Mouse (Mus musculus): ENCODE measurements around the gene Rpusd2.

DNA sequence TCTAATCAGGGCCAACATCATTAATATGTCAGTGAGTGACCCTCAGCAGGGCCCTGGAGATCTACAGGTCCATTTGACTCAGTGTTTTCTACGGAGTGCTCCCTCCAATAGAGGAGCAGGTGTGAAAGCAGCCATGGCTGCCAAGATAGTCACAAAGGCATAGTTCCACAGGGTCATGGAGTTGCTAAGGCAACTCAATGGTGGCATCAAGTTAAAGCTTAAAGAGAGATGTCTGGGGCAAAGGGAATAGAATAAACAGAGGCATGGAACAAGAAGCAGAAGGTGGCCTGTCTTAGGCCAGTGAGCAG is 37.8 kb upstream of the Rpusd2 start:
- TF ChIP-seq MEF2A (IDR thresholded peaks at IDR 0.05; ENCODE audit: extremely low read depth, insufficient replicate concordance, low read depth, low read length, poor library complexity, severe bottlenecking) = no peak
- TF ChIP-seq POLR2A (IDR thresholded peaks at IDR 0.05; ENCODE audit: control insufficient read depth in 1 of 2, insufficient read depth in 1 of 2, low read depth in 1 of 2, low read length in 2 of 2, poor library complexity in 1 of 2) = no peak
- TF ChIP-seq ZMIZ1 (IDR thresholded peaks at IDR 0.05; ENCODE audit: low read depth, low read length) = no peak
- TF ChIP-seq EP300 (IDR thresholded peaks at IDR 0.05; ENCODE audit: low read depth in 1 of 2, low read length in 2 of 2) = no peak
- no peak for TF ChIP-seq RCOR1 (IDR thresholded peaks at IDR 0.05; ENCODE audit: low read depth, low read length)
- TF ChIP-seq POLR2AphosphoS5 (IDR thresholded peaks at IDR 0.05; ENCODE audit: borderline replicate concordance, low read depth, low read length) = no peak
- TF ChIP-seq TAL1 (IDR thresholded peaks at IDR 0.05; ENCODE audit: low read length) = no peak
- TF ChIP-seq CTCF (IDR thresholded peaks at IDR 0.05 in 2 of 3, conservative IDR thresholded peaks at IDR 0.05 in 1 of 3; ENCODE audit: control insufficient read depth in 1 of 3, insufficient read depth in 1 of 3, low read depth in 2 of 3, low read length in 3 of 3, poor library complexity in 1 of 3, severe bottlenecking in 1 of 3) = no peak

Measured in MEL (cell line).